Mouse (Mus musculus) midbrain, embryonic 10.5 days (tissue): ENCODE data around the gene Ankrd37. TPM values are rescaled to one million over a fixed set of nuclear protein-coding genes. Genes with fewer than 3 reads are reported as not detected.

ENCODE experiments used
- DNase-seq: peaks from one replicate; pipeline ENCODE4 v3.0.0-alpha.2; 2017; ENCODE audit warnings: low spot score
- H3K27ac ChIP-seq: fragments of 300-500 bp; sonication (generic); replicated peaks from 2 replicates; pipeline ENCODE4 v1.5.1; 2016; ENCODE audit warnings: mild to moderate bottlenecking
- H3K27me3 ChIP-seq: fragments of 300-500 bp; sonication (generic); 2 replicates; pipeline ENCODE4 v1.6.1; 2016; ENCODE audit warnings: low read depth, mild to moderate bottlenecking; ENCODE audit not compliant: poor library complexity, severe bottlenecking
- H3K36me3 ChIP-seq: fragments of 300-500 bp; sonication (generic); 2 replicates; pipeline ENCODE4 v1.6.1; 2016; ENCODE audit warnings: mild to moderate bottlenecking, moderate library complexity
- H3K4me1 ChIP-seq: fragments of 300-500 bp; sonication (generic); 2 replicates; pipeline ENCODE4 v1.6.1; 2016
- H3K4me3 ChIP-seq: fragments of 300-500 bp; sonication (generic); 2 replicates; pipeline ENCODE4 v1.5.1; 2016; ENCODE audit warnings: mild to moderate bottlenecking, moderate library complexity
- H3K9me3 ChIP-seq: fragments of 300-500 bp; sonication (generic); replicated peaks from 2 replicates; pipeline ENCODE4 v1.6.1; 2016; ENCODE audit warnings: mild to moderate bottlenecking
- WGBS: fragments of 180-500 bp; shearing (Covaris S2); methylation state at CpG from one replicate; pipeline ENCODE4 v1.1.7; 2016; 5-methylcytosine and 5-hydroxymethylcytosine counted together
- polyA plus RNA-seq: library from polyadenylated mRNA; unstranded; fragments of >200 nt; fragmentation: Nextera tagmentation; extraction: Ambion mirVana; gene quantifications from 2 replicates; pipeline ENCODE4 v1.2.1, GENCODE M21; 2016

The Ankrd37 gene
- polyA plus RNA-seq, 1 experiment from 2014 or later = 21.1 TPM

DNA sequence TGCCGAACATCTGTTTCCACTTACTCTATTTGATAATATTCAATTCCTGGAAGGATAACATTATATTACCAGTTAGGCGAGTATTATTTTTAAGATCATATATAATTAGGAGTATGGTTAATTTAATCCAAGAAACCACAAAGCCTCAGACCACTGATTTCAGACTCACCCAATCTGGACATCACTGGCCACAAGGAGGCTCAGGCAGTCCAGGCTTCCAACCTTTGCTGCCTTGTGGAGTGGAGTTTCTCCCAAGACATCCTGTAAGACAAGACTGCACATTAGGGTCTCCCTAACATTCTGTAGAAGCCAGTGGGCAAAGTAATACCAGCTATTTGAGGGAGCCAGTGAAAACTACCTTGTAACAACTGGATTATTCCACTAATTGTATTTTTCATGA is 7.3 kb downstream of the Ankrd37 start:
- Histone ChIP-seq H3K4me3 (no peak overlapping the region), H3K4me1 (peaks cover 27% of the 10 kb centered on the region), H3K9me3 (no peaks in the 10 kb centered on the region), H3K36me3 (peaks cover 42% of the 10 kb centered on the region), H3K27me3 (no peaks in the 10 kb centered on the region), H3K27ac (no peak overlapping the region)
- 85% methylated on average over 2 of the region's 2 CpGs for WGBS
- no peak for DNase-seq

DNA sequence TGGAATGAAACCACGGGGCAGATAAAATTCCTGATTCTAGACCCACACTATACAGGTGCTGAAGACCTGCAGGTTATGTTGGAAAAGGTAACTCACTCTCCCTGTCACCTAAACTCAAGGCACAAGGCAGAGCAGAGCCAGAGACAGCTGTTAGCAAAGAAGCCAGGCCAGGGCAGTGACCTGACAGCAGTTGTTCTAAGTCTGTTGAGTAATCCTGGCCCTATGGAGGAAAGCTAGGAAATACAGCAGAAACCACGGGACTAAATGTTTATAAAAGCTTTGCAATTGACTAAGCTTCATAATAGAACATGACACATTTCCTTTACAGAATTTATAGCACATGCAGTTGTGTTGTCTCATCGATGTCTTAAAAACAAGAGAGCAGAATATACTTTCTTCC is 9.9 kb downstream of the Ankrd37 start:
- H3K4me3 ChIP-seq = no peak overlapping the region
- H3K36me3 ChIP-seq = peaks cover 49% of the 10 kb centered on the region

DNA sequence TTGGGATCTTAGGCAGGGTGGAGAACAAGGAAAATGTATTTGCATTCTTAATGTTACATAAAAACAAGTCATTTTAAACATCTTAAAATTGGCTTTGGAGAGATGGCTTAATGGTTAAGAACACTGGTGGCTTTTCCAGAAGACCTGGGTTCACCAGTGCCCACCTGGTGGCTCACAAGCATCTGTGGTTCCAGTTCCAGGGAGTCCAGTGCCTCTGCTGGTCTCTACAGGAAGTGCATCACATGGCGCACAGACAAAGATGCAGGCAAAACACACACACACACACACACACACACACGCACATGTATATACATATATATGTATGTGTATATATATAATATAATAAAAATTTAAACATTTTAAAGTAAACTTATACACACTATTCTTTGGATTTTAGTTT is 11.4 kb downstream of the Ankrd37 start:
- peaks cover 12% of the 10 kb centered on the region for H3K4me1 ChIP-seq
- H3K36me3 ChIP-seq = peaks cover 54% of the 10 kb centered on the region
- no peak for DNase-seq
- WGBS = 98% methylated on average over 2 of the region's 2 CpGs
- H3K27me3 ChIP-seq = no peaks in the 10 kb centered on the region
- H3K9me3 ChIP-seq = no peaks in the 10 kb centered on the region
- H3K27ac ChIP-seq = no peak overlapping the region
- H3K4me3 ChIP-seq = no peak overlapping the region

More for the DNA sequence above, 9.9 kb downstream of the Ankrd37 start:
- Histone ChIP-seq H3K27me3 (no peaks in the 10 kb centered on the region), H3K4me1 (peaks cover 26% of the 10 kb centered on the region), H3K9me3 (no peaks in the 10 kb centered on the region), H3K27ac (no peak overlapping the region)
- 88% methylated on average over 3 of the region's 3 CpGs for WGBS
- DNase-seq = no peak

DNA sequence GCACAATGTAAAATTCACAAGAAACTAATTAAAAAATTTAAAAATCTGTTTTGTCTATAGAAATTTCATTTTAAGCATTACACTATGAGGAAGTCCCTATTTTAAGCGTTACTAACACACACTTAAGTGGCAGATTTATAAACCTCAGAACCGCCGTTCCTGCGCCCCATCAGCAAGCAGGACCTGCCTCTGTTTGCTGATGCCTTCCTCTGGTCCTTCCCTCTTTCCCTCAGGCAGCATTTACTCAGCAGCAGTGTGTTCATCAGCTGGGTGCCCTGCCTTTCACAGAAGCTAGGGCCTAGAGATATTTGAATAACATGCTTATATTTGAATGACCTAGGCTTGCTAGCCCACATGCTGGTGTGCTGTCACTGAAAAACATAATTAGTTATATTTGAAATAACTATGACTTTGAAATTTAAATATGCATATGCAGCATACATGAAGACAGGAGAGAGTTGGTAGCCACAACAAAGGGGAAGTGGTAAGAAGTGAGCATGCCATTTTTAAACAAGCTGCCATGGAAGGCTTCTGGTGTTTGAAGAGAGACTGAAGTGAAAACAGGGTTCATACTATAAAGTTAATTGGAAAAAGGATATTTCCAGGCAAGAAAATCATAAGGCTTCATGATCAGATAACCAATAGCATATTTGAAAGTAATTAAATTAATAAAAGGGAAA is 14.7 kb downstream of the Ankrd37 start:
- Histone ChIP-seq H3K9me3 (no peaks in the 10 kb centered on the region), H3K4me3 (no peak overlapping the region), H3K36me3 (peaks cover 53% of the 10 kb centered on the region), H3K27ac (no peak overlapping the region), H3K4me1 (no peaks in the 10 kb centered on the region), H3K27me3 (no peaks in the 10 kb centered on the region)
- DNase-seq = no peak
- 90% methylated on average over 4 of the region's 4 CpGs for whole genome bisulfite sequencing

DNA sequence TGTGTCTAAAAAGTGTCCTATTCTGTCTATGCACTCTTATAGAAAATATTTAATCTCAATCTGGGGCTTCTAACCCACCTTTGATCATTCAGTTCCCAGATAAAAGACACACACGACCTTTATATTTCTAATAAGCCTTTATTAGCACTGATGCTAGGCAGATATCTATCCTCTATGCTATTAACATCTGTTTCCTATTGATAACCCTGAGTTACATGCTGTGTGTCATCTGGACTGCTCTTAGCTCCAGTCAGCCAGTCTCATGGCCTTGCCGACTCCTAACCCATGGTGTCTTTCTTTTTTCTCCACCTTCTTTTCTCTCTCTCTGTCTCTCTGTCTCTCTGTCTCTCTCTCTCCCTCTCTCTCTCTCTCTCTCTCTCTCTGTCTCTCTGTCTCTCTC is 17.3 kb downstream of the Ankrd37 start:
- H3K9me3 ChIP-seq = no peaks in the 10 kb centered on the region
- 70% methylated on average over 2 of the region's 2 CpGs for WGBS
- no peak overlapping the region for H3K27ac ChIP-seq
- no peak for DNase-seq
- H3K4me3 ChIP-seq = no peak overlapping the region
- H3K36me3 ChIP-seq = peaks cover 54% of the 10 kb centered on the region
- no peaks in the 10 kb centered on the region for H3K27me3 ChIP-seq
- no peaks in the 10 kb centered on the region for H3K4me1 ChIP-seq

DNA sequence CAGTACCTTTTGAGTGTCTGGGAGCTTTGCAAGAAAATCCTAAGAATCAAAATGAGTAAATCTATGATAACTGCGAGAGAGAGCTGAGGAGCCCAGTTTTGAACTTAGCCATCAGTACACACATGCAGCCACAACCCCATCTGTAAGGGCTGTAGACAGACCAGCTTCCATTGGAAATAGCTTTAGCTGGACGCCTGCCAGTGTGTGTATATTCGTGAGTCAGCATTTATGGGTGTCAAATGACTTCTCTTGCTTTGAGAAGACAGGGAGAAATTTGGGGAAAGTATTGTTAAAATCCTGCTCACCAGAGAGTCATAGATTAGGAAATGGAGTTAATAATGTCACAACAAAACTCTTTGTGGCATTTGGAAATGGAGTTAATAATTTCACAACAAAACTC is 18.8 kb downstream of the Ankrd37 start:
- Histone ChIP-seq H3K9me3 (no peaks in the 10 kb centered on the region), H3K27me3 (no peaks in the 10 kb centered on the region), H3K36me3 (peaks cover 63% of the 10 kb centered on the region), H3K4me3 (no peak overlapping the region), H3K27ac (no peak overlapping the region), H3K4me1 (no peaks in the 10 kb centered on the region)
- no peak for DNase-seq
- WGBS = 88% methylated on average over 3 of the region's 3 CpGs

DNA sequence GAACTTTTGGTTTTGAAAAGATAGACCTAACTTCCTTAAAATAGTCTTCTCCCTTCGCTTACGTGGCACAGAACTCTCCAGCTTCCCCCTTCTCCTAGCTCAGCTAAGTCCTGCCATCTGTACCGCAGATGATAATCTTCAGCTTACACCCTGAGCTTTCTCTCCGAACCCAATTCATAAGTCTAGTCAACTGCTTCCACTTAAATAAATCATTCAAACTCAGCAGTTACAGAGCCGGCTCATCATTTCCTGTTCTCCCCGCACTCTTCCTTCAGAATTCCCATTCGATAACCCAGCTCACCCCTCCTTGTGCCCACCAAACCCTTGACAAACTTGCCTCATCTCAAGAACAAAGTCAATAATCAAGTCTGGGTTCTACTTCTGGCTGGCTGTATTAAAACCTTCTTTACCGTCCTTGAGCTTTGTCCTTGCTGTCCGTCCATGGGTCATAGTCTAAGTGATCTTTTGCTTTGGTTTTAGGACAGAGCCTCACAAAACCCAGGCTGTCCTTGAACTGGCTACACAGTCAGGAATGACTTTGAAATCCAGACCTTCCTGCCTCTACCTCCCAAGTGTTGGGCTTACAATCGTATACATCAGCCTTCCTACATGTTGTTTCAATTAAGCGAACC is 29.6 kb downstream of the Ankrd37 start:
- Histone ChIP-seq H3K4me1 (peaks cover 20% of the 10 kb centered on the region), H3K27ac (peak overlapping the region; percentile 90), H3K4me3 (peak overlapping the region; percentile 73), H3K27me3 (no peaks in the 10 kb centered on the region), H3K9me3 (peaks cover 9% of the 10 kb centered on the region), H3K36me3 (peaks cover 29% of the 10 kb centered on the region)
- 74% methylated on average over 11 of the region's 11 CpGs for WGBS
- no peak for DNase-seq

DNA sequence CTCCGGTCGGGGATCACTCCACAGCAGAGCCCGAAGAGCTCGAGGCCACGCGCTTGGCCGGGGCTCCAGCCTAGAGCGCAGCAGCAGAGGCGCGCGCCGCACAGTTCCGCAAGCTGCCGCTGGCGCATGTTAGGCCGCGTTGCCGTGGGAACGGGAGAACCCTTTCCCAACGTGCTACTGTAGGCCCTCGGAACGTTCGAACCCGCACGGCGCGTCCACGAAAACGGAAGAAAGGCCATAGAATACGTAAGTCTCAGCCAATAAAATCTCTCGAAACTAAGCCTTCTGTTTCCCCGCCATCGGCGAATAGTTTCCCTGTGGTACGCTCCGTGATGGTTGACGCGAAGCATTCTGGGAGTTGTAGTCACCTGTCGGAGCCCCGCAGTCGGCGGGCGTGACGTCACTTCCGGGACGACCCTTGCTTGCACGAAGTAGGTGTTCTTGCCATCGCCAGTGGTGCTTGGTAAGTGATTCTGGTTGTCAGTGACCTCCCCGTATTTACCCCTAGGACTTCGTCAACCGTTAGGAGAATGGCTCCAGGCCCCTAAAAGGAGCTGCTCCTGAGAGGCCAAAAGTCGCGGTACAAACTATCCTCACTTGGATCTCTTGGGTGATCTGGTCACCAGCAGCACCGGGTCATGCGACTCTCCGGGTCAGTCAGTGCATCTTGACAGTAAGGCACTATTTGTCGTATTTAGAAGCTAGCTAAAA is 30.2 kb downstream of the Ankrd37 start, which contains the start of the genes 1700029J07Rik and Ufsp2:
Gene 1700029J07Rik, minus strand, starts transcription at position 127 of the 711 bp plus-strand sequence.
Gene Ufsp2, plus strand, starts transcription at position 403 of the 711 bp plus-strand sequence.
- Histone ChIP-seq H3K27me3 (no peaks in the 10 kb centered on the region), H3K4me3 (peak within 1 kb of the TSS; percentile 73), H3K36me3 (peaks cover 28% of the 10 kb centered on the region), H3K27ac (peak within 1 kb of the TSS; percentile 90), H3K9me3 (peaks cover 12% of the 10 kb centered on the region), H3K4me1 (peaks cover 20% of the 10 kb centered on the region)
- peak; percentile 98 for DNase-seq
- under 1% methylated on average over 57 of the region's 57 CpGs for WGBS

DNA sequence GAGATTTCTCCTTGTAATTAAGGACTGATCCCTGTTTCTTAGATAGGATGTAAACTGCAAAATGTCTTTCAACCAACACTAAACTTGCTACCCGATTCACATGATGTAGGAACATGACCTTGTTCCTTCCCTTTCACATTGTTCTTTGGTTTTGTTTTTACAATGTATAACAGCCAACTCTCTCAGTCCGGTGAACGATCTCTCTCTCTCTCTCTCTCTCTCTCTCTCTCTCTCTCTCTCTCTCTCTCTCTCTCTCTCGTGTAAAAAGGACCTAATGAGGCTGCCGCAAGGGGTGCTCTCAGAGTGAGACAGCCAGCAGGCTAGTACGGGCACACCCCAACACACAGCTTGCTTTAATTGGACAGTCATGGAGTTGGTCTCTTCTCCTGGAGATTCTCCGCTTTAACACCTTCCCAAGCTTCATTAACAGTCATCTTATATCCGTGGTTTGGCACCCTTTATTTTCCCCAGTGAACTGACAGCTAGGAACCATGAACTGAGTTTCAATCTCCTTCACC is 31.5 kb downstream of the Ankrd37 start:
- no peak for DNase-seq
- Histone ChIP-seq H3K4me1 (peaks cover 20% of the 10 kb centered on the region), H3K27ac (peak overlapping the region; percentile 90; the same call in 1 of the 2 replicates), H3K36me3 (peaks cover 22% of the 10 kb centered on the region), H3K27me3 (no peaks in the 10 kb centered on the region), H3K4me3 (peak overlapping the region; percentile 73), H3K9me3 (peaks cover 12% of the 10 kb centered on the region)
- WGBS = 80% methylated on average over 8 of the region's 8 CpGs

DNA sequence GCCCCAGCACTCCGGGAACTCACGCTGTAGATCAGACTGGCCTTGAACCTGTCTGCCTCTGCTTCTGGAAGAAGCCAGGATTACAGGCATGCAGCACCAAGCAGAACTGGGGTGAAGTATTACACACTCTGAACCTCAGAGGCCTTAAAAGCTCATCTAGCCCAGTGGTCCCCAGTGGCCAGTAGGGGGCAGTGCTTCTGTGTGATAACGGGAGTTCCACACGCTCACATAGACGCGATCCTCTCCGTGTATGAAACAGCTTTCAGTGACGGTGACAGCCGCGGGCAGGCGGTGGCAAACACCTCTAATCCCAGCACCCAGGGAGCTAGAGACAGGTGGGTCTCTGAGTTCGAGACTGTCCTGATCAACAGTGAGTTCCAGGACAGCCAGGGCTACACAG is 34.6 kb downstream of the Ankrd37 start:
- Histone ChIP-seq H3K9me3 (peaks cover 6% of the 10 kb centered on the region), H3K27ac (no peak overlapping the region), H3K4me3 (no peak overlapping the region), H3K27me3 (no peaks in the 10 kb centered on the region), H3K4me1 (peaks cover 14% of the 10 kb centered on the region), H3K36me3 (peaks cover 9% of the 10 kb centered on the region)
- 97% methylated on average over 12 of the region's 12 CpGs for WGBS
- no peak for DNase-seq

DNA sequence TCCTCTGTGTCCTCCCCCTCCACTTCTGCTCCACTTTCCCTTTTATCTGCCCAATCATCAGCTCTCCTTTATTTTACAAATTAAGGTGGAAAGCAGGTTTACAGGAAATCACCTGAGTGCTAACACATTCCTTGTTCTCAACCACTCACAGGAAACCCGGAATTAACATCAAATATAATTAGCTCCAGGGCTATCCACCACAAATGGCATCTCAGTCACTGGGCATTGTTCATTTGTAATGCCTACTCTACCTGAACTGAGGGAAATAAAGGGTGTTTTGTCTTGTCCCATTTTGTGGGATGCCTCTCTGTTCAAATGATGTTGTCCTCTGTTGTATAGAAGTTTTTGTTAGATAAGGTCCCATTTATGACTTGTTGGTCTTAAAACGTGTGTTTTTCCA is 54.9 kb downstream of the Ankrd37 start:
- DNase-seq = no peak
- Histone ChIP-seq H3K27me3 (no peaks in the 10 kb centered on the region), H3K4me1 (no peaks in the 10 kb centered on the region), H3K36me3 (no peaks in the 10 kb centered on the region), H3K4me3 (no peak overlapping the region), H3K9me3 (no peaks in the 10 kb centered on the region), H3K27ac (no peak overlapping the region)
- WGBS = 56% methylated on average over 2 of the region's 2 CpGs
